Mouse (Mus musculus): ENCODE results near the gene Tead2.

Tead2 gene

GRCm38 (mm10) chr7:45216442-45217183, 1.1 kb downstream of the Tead2 start:
- in situ Hi-C loops (cut with MboI; ENCODE audit: unreplicated experiment in 2 of 2): no loop called here

GRCm38 (mm10) chr7:45221680-45222079, 6.1 kb downstream of the Tead2 start:
- in situ Hi-C loops (cut with MboI; ENCODE audit: unreplicated experiment in 2 of 2): no loop called here

- in situ Hi-C loops (cut with MboI; ENCODE audit: unreplicated experiment in 2 of 2): no loop called here
Observed at GRCm38 (mm10) chr7:45224826-45225225, 9.3 kb downstream of the Tead2 start.

- in situ Hi-C loops (cut with MboI; ENCODE audit: unreplicated experiment in 2 of 2): no loop called here
Observed at GRCm38 (mm10) chr7:45226421-45226820, 10.9 kb downstream of the Tead2 start.

GRCm38 (mm10) chr7:45228548-45228947, 13.0 kb downstream of the Tead2 start:
- in situ Hi-C loops (cut with MboI; ENCODE audit: unreplicated experiment in 2 of 2): no loop called here

- in situ Hi-C loops (cut with MboI; ENCODE audit: unreplicated experiment in 2 of 2): no loop called here
Observed at GRCm38 (mm10) chr7:45229046-45229445, 13.5 kb downstream of the Tead2 start.

GRCm38 (mm10) chr7:45229459-45230203, 14.1 kb downstream of the Tead2 start:
- in situ Hi-C loops (cut with MboI; ENCODE audit: unreplicated experiment in 2 of 2): no loop called here

- in situ Hi-C loops (cut with MboI; ENCODE audit: unreplicated experiment in 2 of 2): no loop called here
Observed at GRCm38 (mm10) chr7:45231192-45231591, 15.6 kb downstream of the Tead2 start.

GRCm38 (mm10) chr7:45231941-45232340, 16.4 kb downstream of the Tead2 start:
- in situ Hi-C loops (cut with MboI; ENCODE audit: unreplicated experiment in 2 of 2): no loop called here

- in situ Hi-C loops (cut with MboI; ENCODE audit: unreplicated experiment in 2 of 2): no loop called here
Observed at GRCm38 (mm10) chr7:45232716-45233465, 17.3 kb downstream of the Tead2 start.

GRCm38 (mm10) chr7:45233580-45234332, 18.2 kb downstream of the Tead2 start:
- in situ Hi-C loops (cut with MboI; ENCODE audit: unreplicated experiment in 2 of 2): no loop called here

- in situ Hi-C loops (cut with MboI; ENCODE audit: unreplicated experiment in 2 of 2): no loop called here
Observed at GRCm38 (mm10) chr7:45234333-45234841, 18.8 kb downstream of the Tead2 start.

- in situ Hi-C loops (cut with MboI; ENCODE audit: unreplicated experiment in 2 of 2): loop anchor here in 1 of 2 experiments (5.0 kb wide), 1 partner anchor 33 kb away; the partner anchor contains the start of gene Ccdc155
Observed at GRCm38 (mm10) chr7:45234922-45235571, 19.5 kb downstream of the Tead2 start.

- in situ Hi-C loops (cut with MboI; ENCODE audit: unreplicated experiment in 2 of 2): loop anchor here in 1 of 2 experiments (5.0 kb wide), 1 partner anchor 33 kb away; the partner anchor contains the start of gene Ccdc155
Observed at GRCm38 (mm10) chr7:45235656-45236180, 20.2 kb downstream of the Tead2 start.

GRCm38 (mm10) chr7:45237747-45238699, 22.5 kb downstream of the Tead2 start:
- in situ Hi-C loops (cut with MboI; ENCODE audit: unreplicated experiment in 2 of 2): loop anchor here in 1 of 2 experiments (5.0 kb wide), 1 partner anchor 36 kb away; the partner anchor contains the start of gene Ccdc155

GRCm38 (mm10) chr7:45238723-45239496, 23.4 kb downstream of the Tead2 start, which contains the start of gene Cd37:
Gene Cd37 (minus strand): TSS chr7:45239115.
- in situ Hi-C loops (cut with MboI; ENCODE audit: unreplicated experiment in 2 of 2): loop anchor here in 1 of 2 experiments (5.0 kb wide), 1 partner anchor 37 kb away; the partner anchor contains the start of gene Ccdc155

GRCm38 (mm10) chr7:45240109-45240508, 24.6 kb downstream of the Tead2 start:
- in situ Hi-C loops (cut with MboI; ENCODE audit: unreplicated experiment in 2 of 2): no loop called here
